In genomic region chr3:142963818-142964372, GRCm38 (mm10) we compare ENCODE assay signal across 14 mouse cellular contexts.
"Had no signal": no experiment of that assay in that cellular context is flagged by ENCODE, and none has a peak within 500 bp of the region (broad histone marks: within the 10 kb centered on the region; RNA-seq: fewer than 3 reads in every experiment).

No protein-coding gene starts in this region.

- H3K27ac ChIP-seq: left cerebral cortex, adult 2 months; limb, embryonic 10.5 days; liver, embryonic 15.5 days; midbrain, embryonic 13.5 days; neural tube, embryonic 15.5 days had no signal

- H3K4me1 ChIP-seq: limb, embryonic 10.5 days; liver, embryonic 15.5 days; midbrain, embryonic 13.5 days; neural tube, embryonic 15.5 days had no signal

- DNase-seq: kidney, adult 9 months; kidney, postnatal 10 days; lung, embryonic 14.5 days; right cerebral cortex, adult 18-20 months; right cerebral cortex, postnatal 25 days; thymus, postnatal 36 days had no signal

- ATAC-seq: intestine, postnatal 0 days; midbrain, embryonic 13.5 days had no signal

- H3K4me3 ChIP-seq: left cerebral cortex, adult 2 months; limb, embryonic 10.5 days; liver, embryonic 15.5 days; midbrain, embryonic 13.5 days; myocyte; neural tube, embryonic 15.5 days had no signal

- H3K27me3 ChIP-seq: liver, embryonic 15.5 days; midbrain, embryonic 13.5 days; neural tube, embryonic 15.5 days had no signal

- H3K9me3 ChIP-seq: limb, embryonic 10.5 days; liver, embryonic 15.5 days; midbrain, embryonic 13.5 days; neural tube, embryonic 15.5 days had no signal

- H3K36me3 ChIP-seq: limb, embryonic 10.5 days; liver, embryonic 15.5 days; midbrain, embryonic 13.5 days; neural tube, embryonic 15.5 days had no signal

- H3K4me2 ChIP-seq: liver, embryonic 11.5 days; liver, embryonic 15.5 days; lung, embryonic 14.5 days; midbrain, embryonic 13.5 days; neural tube, embryonic 15.5 days had no signal

- H3K9ac ChIP-seq: liver, embryonic 15.5 days; lung, embryonic 14.5 days; midbrain, embryonic 13.5 days; neural tube, embryonic 15.5 days had no signal
